Mouse (Mus musculus) heart, embryonic 11.5 days (tissue): ENCODE results near the gene Gm49361. TPM values are rescaled to one million over a fixed set of nuclear protein-coding genes. Genes with fewer than 3 reads are reported as not detected.
A peak's percentile ranks its signal among the peaks of the same experiment; 100 is the strongest.

Experiments
- ATAC-seq: fragments of 200-750 bp; cut with Nextera tagmentation; replicated peaks from 2 replicates; pipeline ENCODE4 v1.8.0; 2017; ENCODE audit warnings: moderate library complexity; ENCODE audit not compliant: insufficient number of reproducible peaks, low FRiP score, low TSS enrichment
- H3K27ac ChIP-seq: fragments of 300-500 bp; sonication (generic); 2 replicates; pipeline ENCODE4 v1.5.1; 2014; ENCODE audit warnings: mild to moderate bottlenecking, low read depth, low read length
- H3K27me3 ChIP-seq: fragments of 300-500 bp; sonication (generic); 2 replicates; pipeline ENCODE4 v1.6.1; 2014; ENCODE audit warnings: mild to moderate bottlenecking, low read length, mixed read lengths; ENCODE audit not compliant: control insufficient read depth, insufficient read depth
- H3K36me3 ChIP-seq: fragments of 300-500 bp; sonication (generic); 2 replicates; pipeline ENCODE4 v1.6.1; 2014; ENCODE audit warnings: mild to moderate bottlenecking, low read length, moderate library complexity, mixed read lengths; ENCODE audit not compliant: control insufficient read depth, insufficient read depth
- H3K4me1 ChIP-seq: fragments of 300-500 bp; sonication (generic); 2 replicates; pipeline ENCODE4 v1.6.1; 2014; ENCODE audit warnings: low read length; ENCODE audit not compliant: control insufficient read depth, insufficient read depth
- H3K4me2 ChIP-seq: fragments of 300-500 bp; sonication (generic); 2 replicates; pipeline ENCODE4 v1.6.1; 2014; ENCODE audit warnings: mild to moderate bottlenecking, moderate library complexity
- H3K4me3 ChIP-seq: fragments of 300-500 bp; sonication (generic); 2 replicates; pipeline ENCODE4 v1.5.1; 2014; ENCODE audit warnings: low read depth, low read length
- H3K9ac ChIP-seq: fragments of 300-500 bp; sonication (generic); 2 replicates; pipeline ENCODE4 v1.6.1; 2014; ENCODE audit warnings: mild to moderate bottlenecking, low read depth, low read length, moderate library complexity
- H3K9me3 ChIP-seq: fragments of 300-500 bp; sonication (generic); replicated peaks from 2 replicates; pipeline ENCODE4 v1.6.1; 2016; ENCODE audit warnings: low read length; ENCODE audit not compliant: control insufficient read depth
- WGBS: fragments of 180-500 bp; shearing (Covaris S2); extraction: QIAGEN DNeasy Blood & Tissue Kit; methylation state at CpG from one replicate; pipeline ENCODE4 v1.1.7; 2014; ENCODE audit not compliant: insufficient replicate concordance; 5-methylcytosine and 5-hydroxymethylcytosine counted together
- polyA plus RNA-seq: library from polyadenylated mRNA; unstranded; fragments of >200 nt; fragmentation: Nextera tagmentation; extraction: Ambion mirVana; gene quantifications from 2 replicates; pipeline ENCODE4 v1.2.1, GENCODE M21; 2014

Gm49361 gene
- polyA plus RNA-seq, 1 experiment from 2014 or later: not detected

DNA sequence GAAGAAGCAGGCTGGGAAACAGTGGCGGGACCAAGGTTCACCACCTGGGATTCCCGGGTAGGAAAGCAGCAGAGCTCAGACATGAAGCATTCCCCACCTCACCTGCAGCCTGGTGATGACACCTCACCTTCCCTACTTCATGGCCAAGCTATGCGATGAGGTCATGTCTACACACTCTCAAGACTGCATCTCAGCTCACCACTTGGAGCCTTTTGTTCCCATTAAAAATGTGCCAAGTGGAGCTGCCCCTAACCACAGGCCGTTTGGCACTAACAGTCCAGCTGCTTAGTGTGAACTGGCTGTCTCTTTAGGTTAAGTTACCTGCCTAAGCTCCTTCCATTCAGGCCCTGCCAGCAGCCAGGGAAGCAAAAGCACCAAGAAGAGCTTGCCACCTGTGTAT is 40.8 kb downstream of the Gm49361 start:
- H3K9me3 ChIP-seq: no peaks in the 10 kb centered on the region
- H3K9ac ChIP-seq: no peak overlapping the region
- H3K27ac ChIP-seq: no peak overlapping the region
- peaks cover 15% of the 10 kb centered on the region; the same call in 1 of the 2 replicates for H3K4me1 ChIP-seq
- ATAC-seq: no peak
- H3K27me3 ChIP-seq: no peaks in the 10 kb centered on the region
- WGBS: 78% methylated on average over 4 of the region's 4 CpGs
- no peak overlapping the region for H3K4me3 ChIP-seq
- no peak overlapping the region for H3K4me2 ChIP-seq
- H3K36me3 ChIP-seq: peaks cover 3% of the 10 kb centered on the region

GRCm38 (mm10) chr14:57701915-57702477 is 43.9 kb downstream of the Gm49361 start:
- H3K4me2 ChIP-seq: no peak overlapping the region
- H3K27ac ChIP-seq: no peak overlapping the region
- H3K9me3 ChIP-seq: no peaks in the 10 kb centered on the region
- H3K4me1 ChIP-seq: no peaks in the 10 kb centered on the region
- H3K36me3 ChIP-seq: peaks cover 21% of the 10 kb centered on the region
- no peak overlapping the region for H3K4me3 ChIP-seq
- no peak overlapping the region for H3K9ac ChIP-seq
- no peak for ATAC-seq
- no peaks in the 10 kb centered on the region for H3K27me3 ChIP-seq
- 70% methylated on average over 12 of the region's 12 CpGs for WGBS

DNA sequence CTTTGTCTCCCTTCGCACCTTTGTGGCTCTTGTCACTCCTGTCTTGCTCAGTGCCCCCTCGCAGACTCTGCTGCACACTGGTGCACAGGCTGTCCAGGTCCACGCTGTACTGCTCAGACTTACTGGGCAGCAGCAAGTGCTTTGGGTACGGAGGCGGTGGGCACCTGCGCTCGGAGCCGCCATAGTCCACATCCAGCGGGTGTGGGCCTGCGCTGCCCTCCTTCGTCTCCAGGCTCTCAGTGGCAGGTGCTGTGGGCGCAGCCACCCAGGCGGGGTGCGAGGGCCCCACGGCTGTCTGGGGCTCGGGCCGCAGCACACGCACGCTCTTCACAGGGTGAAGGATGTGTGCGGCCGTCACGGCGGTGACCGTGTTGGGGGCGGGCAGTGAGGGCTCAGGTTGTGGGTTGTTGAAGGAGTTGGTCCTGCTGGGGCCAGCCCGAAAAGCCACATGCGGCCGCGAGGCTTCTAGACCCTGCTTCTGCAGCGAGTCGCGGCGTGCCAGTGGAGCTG is 46.4 kb downstream of the Gm49361 start:
- no peak for ATAC-seq
- WGBS: 93% methylated on average over 33 of the region's 33 CpGs
- H3K9me3 ChIP-seq: no peaks in the 10 kb centered on the region
- no peaks in the 10 kb centered on the region for H3K4me1 ChIP-seq
- no peak overlapping the region for H3K4me3 ChIP-seq
- peaks cover 39% of the 10 kb centered on the region for H3K36me3 ChIP-seq
- no peak overlapping the region for H3K9ac ChIP-seq
- no peaks in the 10 kb centered on the region for H3K27me3 ChIP-seq
- no peak overlapping the region for H3K27ac ChIP-seq
- no peak overlapping the region for H3K4me2 ChIP-seq

DNA sequence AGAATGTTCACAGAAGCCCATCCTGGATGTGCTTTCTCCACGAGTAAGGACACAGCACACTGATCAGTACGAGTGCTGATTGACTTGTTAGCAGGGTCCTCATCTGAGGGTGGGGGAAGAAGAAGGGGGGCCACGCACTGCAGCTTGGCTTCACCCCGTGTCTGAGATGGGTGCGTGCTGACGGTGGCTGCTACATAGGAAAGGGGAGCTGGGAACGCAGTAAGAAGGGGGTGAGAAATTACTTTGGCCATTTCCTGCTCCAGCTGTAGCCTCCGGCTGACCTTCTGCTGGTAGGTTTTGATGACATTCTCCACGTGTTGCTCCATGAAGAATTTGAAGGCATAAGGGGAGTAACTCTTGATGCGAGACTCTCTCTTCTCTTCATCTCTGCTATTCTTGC is 46.9 kb downstream of the Gm49361 start:
- H3K4me2 ChIP-seq: no peak overlapping the region
- no peak overlapping the region for H3K4me3 ChIP-seq
- H3K36me3 ChIP-seq: peaks cover 42% of the 10 kb centered on the region
- 82% methylated on average over 10 of the region's 10 CpGs for WGBS
- no peaks in the 10 kb centered on the region for H3K27me3 ChIP-seq
- H3K9me3 ChIP-seq: no peaks in the 10 kb centered on the region
- ATAC-seq: no peak
- H3K9ac ChIP-seq: no peak overlapping the region
- H3K27ac ChIP-seq: no peak overlapping the region
- H3K4me1 ChIP-seq: no peaks in the 10 kb centered on the region

DNA sequence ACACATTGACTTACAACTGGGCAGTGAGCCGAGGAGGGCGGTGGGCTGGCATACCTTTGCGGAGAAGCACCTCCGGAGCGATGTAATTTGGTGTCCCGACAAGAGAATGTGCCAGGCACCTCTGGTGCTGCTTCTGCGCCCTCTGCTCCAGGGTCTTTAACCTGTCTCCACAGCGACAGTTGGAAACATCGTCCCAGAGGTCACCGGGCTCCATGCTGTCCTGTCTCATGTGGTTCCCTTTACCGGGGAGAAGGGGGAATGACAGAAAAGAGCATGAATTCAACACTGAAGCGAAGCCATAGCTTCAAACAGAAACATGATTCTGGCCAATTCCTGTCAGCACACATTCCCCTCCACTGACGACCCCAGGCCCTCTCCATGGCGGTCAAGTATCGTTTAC is 49.8 kb downstream of the Gm49361 start:
- Histone ChIP-seq H3K4me2 (no peak overlapping the region), H3K4me1 (no peaks in the 10 kb centered on the region), H3K27ac (no peak overlapping the region), H3K9me3 (no peaks in the 10 kb centered on the region), H3K27me3 (no peaks in the 10 kb centered on the region), H3K9ac (no peak overlapping the region), H3K4me3 (no peak overlapping the region), H3K36me3 (peaks cover 45% of the 10 kb centered on the region)
- 94% methylated on average over 15 of the region's 15 CpGs for WGBS
- no peak for ATAC-seq

DNA sequence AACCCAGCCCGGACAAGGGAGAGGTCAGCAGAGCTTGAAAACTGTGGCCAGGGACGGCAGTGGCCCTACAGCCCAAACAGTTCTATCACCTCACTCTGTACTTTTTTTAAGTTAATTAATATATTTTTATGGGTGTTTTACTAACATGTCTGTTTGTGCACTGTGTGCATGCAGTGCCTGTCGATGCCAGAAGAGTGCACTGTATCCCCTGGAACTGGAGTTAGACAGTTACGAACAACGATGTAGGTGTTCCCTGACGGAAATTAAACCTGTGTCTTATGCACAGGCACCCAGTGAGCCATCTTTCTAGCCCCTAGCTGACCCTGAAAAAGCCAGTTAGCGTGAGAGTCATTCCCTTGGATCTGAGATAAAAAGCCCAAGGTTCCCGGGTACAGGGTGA is 50.4 kb downstream of the Gm49361 start:
- WGBS: 91% methylated on average over 8 of the region's 8 CpGs
- H3K4me3 ChIP-seq: no peak overlapping the region
- peaks cover 48% of the 10 kb centered on the region for H3K36me3 ChIP-seq
- no peaks in the 10 kb centered on the region for H3K9me3 ChIP-seq
- no peaks in the 10 kb centered on the region for H3K27me3 ChIP-seq
- H3K4me2 ChIP-seq: no peak overlapping the region
- H3K4me1 ChIP-seq: no peaks in the 10 kb centered on the region
- H3K9ac ChIP-seq: no peak overlapping the region
- ATAC-seq: no peak
- no peak overlapping the region for H3K27ac ChIP-seq

DNA sequence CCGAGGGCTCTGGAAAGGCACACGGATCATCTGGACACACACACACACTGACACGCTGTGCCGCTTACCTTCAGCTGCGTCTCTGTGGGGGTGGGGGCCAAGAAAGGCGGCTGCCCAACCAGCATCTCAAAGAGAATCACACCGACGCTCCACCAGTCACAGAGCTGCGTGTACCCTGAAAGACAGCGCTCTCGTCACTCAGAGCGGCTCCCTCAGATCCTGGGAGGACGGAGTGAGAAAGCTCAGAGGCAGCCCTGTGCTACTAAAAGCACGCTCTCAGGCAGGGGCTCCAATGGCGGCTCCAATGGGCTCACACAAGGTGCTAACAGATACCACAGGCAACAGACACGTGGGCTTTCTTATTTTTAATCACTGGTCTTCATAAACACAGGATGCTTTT is 51.7 kb downstream of the Gm49361 start:
- Histone ChIP-seq H3K9ac (no peak overlapping the region), H3K4me2 (no peak overlapping the region), H3K9me3 (no peaks in the 10 kb centered on the region), H3K4me1 (no peaks in the 10 kb centered on the region), H3K4me3 (no peak overlapping the region), H3K36me3 (peaks cover 38% of the 10 kb centered on the region), H3K27ac (no peak overlapping the region), H3K27me3 (no peaks in the 10 kb centered on the region)
- no peak for ATAC-seq
- WGBS: 84% methylated on average over 16 of the region's 16 CpGs

- Histone ChIP-seq H3K9me3 (no peaks in the 10 kb centered on the region), H3K4me2 (no peak overlapping the region), H3K27ac (peak overlapping the region; percentile 29; the same call in 1 of the 2 replicates), H3K36me3 (peaks cover 35% of the 10 kb centered on the region), H3K4me1 (no peaks in the 10 kb centered on the region), H3K27me3 (no peaks in the 10 kb centered on the region), H3K9ac (no peak overlapping the region), H3K4me3 (no peak overlapping the region)
- 76% methylated on average over 17 of the region's 17 CpGs for WGBS
- no peak for ATAC-seq
These were observed 53.3 kb downstream of the Gm49361 start for GRCm38 (mm10) chr14:57692517-57693130.

- no peak for ATAC-seq
- Histone ChIP-seq H3K9me3 (no peaks in the 10 kb centered on the region), H3K36me3 (peaks cover 28% of the 10 kb centered on the region), H3K27me3 (no peaks in the 10 kb centered on the region), H3K9ac (no peak overlapping the region), H3K4me2 (no peak overlapping the region), H3K27ac (no peak overlapping the region), H3K4me3 (no peak overlapping the region), H3K4me1 (no peaks in the 10 kb centered on the region)
- 92% methylated on average over 24 of the region's 24 CpGs for WGBS
These were observed 54.6 kb downstream of the Gm49361 start for GRCm38 (mm10) chr14:57691316-57691715.
